Mouse (Mus musculus) heart, postnatal 0 days (tissue): ENCODE measurements around the gene Phf10. TPM values are rescaled to one million over a fixed set of nuclear protein-coding genes. Genes with fewer than 3 reads are reported as not detected.
"Not testable (repeated sequence)": the region's sequence is repeated elsewhere in the genome, so short reads cannot be mapped to it uniquely, and the experiment has no call there.

Experiments
- ATAC-seq: fragments of 200-750 bp; cut with Nextera tagmentation; 2 replicates; pipeline ENCODE4 v1.8.0; 2017; ENCODE audit warnings: low read depth, moderate number of reproducible peaks, moderate library complexity; ENCODE audit not compliant: insufficient read depth
- DNase-seq: peaks from one replicate; pipeline ENCODE4 v3.0.0-alpha.2; 2016; ENCODE audit warnings: low spot score
- H3K27ac ChIP-seq: fragments of 300-500 bp; sonication (generic); 2 replicates; pipeline ENCODE4 v1.5.1; 2014; ENCODE audit warnings: low read depth, mild to moderate bottlenecking
- H3K27me3 ChIP-seq: fragments of 300-500 bp; sonication (generic); 2 replicates; pipeline ENCODE4 v1.6.1; 2014; ENCODE audit warnings: low read length, mixed read lengths; ENCODE audit not compliant: control insufficient read depth, insufficient read depth
- H3K36me3 ChIP-seq: fragments of 300-500 bp; sonication (generic); replicated peaks from 2 replicates; pipeline ENCODE4 v1.6.1; 2014; ENCODE audit warnings: low read length, mixed read lengths; ENCODE audit not compliant: control insufficient read depth, insufficient read depth
- H3K4me1 ChIP-seq: fragments of 300-500 bp; sonication (generic); 2 replicates; pipeline ENCODE4 v1.6.1; 2014; ENCODE audit warnings: antibody characterized with exemption; ENCODE audit not compliant: control insufficient read depth, insufficient read depth
- H3K4me2 ChIP-seq: fragments of 300-500 bp; sonication (generic); 2 replicates; pipeline ENCODE4 v1.6.1; 2014; ENCODE audit warnings: low read depth, mild to moderate bottlenecking, low read length, moderate library complexity
- H3K4me3 ChIP-seq: fragments of 300-500 bp; sonication (generic); 2 replicates; pipeline ENCODE4 v1.5.1; 2014; ENCODE audit warnings: low read depth, low read length
- H3K9ac ChIP-seq: fragments of 300-500 bp; sonication (generic); replicated peaks from 2 replicates; pipeline ENCODE4 v1.6.1; 2014; ENCODE audit warnings: low read depth, low read length, mixed read lengths
- H3K9me3 ChIP-seq: fragments of 300-500 bp; sonication (generic); replicated peaks from 2 replicates; pipeline ENCODE4 v1.6.1; 2016; ENCODE audit warnings: low read length; ENCODE audit not compliant: control insufficient read depth
- CTCF ChIP-seq: IDR thresholded peaks from 2 replicates; pipeline ENCODE4 v1.5.1; 2016; ENCODE audit warnings: antibody characterized with exemption, control low read depth, low read depth
- EP300 ChIP-seq: IDR thresholded peaks from 2 replicates; pipeline ENCODE4 v1.6.1; 2016; ENCODE audit warnings: antibody characterized with exemption, low read depth
- WGBS: fragments of 180-500 bp; shearing (Covaris S2); extraction: QIAGEN DNeasy Blood & Tissue Kit; methylation state at CpG from one replicate; pipeline ENCODE4 v1.1.7; 2014; 5-methylcytosine and 5-hydroxymethylcytosine counted together
- polyA plus RNA-seq: library from polyadenylated mRNA; unstranded; fragments of >200 nt; fragmentation: Nextera tagmentation; extraction: Ambion mirVana; gene quantifications from 2 replicates; pipeline ENCODE4 v1.2.1, GENCODE M21; 2015
- total RNA-seq: library from RNA; depleted of rRNA; stranded (reverse); fragments of >200 nt; gene quantifications from 2 replicates; pipeline ENCODE4 v1.2.3, GENCODE M21; 2014; ENCODE audit warnings: low replicate concordance

Phf10 gene
- total and polyA plus RNA-seq, 2 experiments from 2014 or later, result 18.2 to 41.0 TPM

DNA sequence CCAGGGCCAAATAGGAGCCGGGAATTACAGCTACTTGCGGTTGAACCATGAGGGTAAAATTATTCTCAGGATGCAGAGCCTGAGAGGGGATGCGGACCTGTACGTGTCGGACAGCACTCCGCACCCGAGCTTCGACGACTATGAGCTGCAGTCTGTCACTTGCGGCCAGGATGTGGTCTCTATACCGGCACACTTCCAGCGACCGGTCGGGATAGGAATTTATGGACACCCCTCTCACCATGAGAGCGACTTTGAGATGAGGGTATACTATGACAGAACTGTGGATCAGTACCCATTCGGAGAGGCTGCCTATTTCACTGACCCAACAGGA, 17.4 kb downstream of the Phf10 start:
- Histone ChIP-seq H3K4me2 (peak overlapping the region; percentile 90), H3K27me3 (no peaks in the 10 kb centered on the region), H3K36me3 (peaks cover 19% of the 10 kb centered on the region), H3K9me3 (no peaks in the 10 kb centered on the region), H3K4me1 (peaks cover 7% of the 10 kb centered on the region), H3K4me3 (peak overlapping the region; percentile 85), H3K27ac (peak overlapping the region; percentile 70; the same call in 1 of the 2 replicates), H3K9ac (peak overlapping the region; percentile 82)
- ATAC-seq (no peak), DNase-seq (no peak)
- no peak for TF ChIP-seq CTCF
- TF ChIP-seq EP300, result no peak
- 10% methylated on average over 16 of the region's 16 CpGs for WGBS

DNA sequence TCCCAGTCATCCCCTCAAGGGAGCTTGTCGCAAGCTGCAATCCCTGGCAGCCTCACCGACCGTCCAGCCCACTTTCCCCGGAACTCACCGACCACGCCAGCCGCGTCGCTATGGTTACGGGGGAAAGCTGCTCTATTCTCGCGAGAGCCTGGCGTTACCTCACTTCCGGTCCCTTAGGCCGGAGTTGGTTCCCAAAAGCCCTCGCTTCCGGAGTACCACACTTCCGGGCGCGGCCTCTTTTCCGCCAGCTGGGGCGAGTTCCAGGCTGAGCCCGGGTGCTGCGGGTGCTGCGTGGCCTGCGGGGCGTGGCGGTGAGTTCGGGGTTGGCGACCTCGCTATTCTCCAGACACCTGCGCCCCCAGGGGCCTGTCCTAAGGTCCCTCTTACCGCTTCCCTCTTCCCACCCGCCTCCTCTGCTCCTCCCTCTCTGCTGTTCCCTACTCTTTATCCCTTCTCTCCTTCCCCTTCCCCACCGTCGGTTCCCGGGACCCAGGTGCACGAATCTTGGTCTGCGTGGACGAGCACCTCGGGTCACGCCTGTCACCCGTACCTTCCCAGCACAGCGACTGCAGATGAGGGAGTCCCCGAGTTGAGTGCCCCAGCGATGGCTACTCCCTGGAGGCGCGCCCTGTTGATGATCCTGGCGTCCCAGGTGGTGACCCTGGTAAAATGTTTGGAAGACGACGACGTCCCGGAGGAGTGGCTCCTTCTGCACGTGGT, 17.9 kb downstream of the Phf10 start, which contains the start of the genes Wdr27 and 1600012H06Rik:
Wdr27 (minus strand) TSS at position 150 of the 720 bp plus-strand sequence.
1600012H06Rik (plus strand) TSS at position 176 of the 720 bp plus-strand sequence.
- H3K27ac ChIP-seq, result peak within 1 kb of the TSS; percentile 70
- H3K27me3 ChIP-seq, result no peaks in the 10 kb centered on the region
- peak within 1 kb of the TSS; percentile 90 for H3K4me2 ChIP-seq
- peaks cover 7% of the 10 kb centered on the region for H3K4me1 ChIP-seq
- DNase-seq (peak; percentile 96), ATAC-seq (peak; percentile 98)
- TF ChIP-seq CTCF (no peak), EP300 (peak; percentile 98)
- H3K9me3 ChIP-seq, result no peaks in the 10 kb centered on the region
- under 1% methylated on average over 54 of the region's 54 CpGs for WGBS
- H3K4me3 ChIP-seq, result peak within 1 kb of the TSS; percentile 85
- peak within 1 kb of the TSS; percentile 82 for H3K9ac ChIP-seq
- peaks cover 13% of the 10 kb centered on the region for H3K36me3 ChIP-seq

DNA sequence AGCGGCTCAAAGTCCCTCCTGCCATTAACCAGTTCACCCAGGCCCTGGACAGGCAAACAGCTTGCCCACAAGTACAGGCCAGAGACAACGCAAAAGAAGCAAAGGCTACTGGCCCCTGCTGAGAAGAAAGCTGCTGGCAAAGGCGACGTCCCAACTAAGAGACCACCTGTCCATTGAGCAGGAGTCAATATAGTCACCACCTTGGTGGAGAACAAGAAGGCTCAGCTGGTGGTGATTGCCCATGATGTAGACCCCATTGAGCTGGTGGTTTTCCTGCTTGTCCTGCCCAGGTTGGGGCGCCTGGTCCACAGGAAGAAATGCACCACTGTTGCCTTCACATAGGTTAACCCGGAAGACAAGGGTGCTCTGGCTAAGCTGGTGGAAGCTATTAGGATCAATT, 18.9 kb downstream of the Phf10 start:
- Histone ChIP-seq H3K4me2 (peak overlapping the region; percentile 90), H3K4me3 (peak overlapping the region; percentile 85), H3K36me3 (peaks cover 10% of the 10 kb centered on the region), H3K9ac (peak overlapping the region; percentile 82; the same call in 1 of the 2 replicates)
- ATAC-seq, H3K4me1 ChIP-seq, H3K9me3 ChIP-seq, DNase-seq, H3K27ac ChIP-seq, H3K27me3 ChIP-seq: not testable (repeated sequence)
- WGBS, result 66% methylated on average over 6 of the region's 6 CpGs

DNA sequence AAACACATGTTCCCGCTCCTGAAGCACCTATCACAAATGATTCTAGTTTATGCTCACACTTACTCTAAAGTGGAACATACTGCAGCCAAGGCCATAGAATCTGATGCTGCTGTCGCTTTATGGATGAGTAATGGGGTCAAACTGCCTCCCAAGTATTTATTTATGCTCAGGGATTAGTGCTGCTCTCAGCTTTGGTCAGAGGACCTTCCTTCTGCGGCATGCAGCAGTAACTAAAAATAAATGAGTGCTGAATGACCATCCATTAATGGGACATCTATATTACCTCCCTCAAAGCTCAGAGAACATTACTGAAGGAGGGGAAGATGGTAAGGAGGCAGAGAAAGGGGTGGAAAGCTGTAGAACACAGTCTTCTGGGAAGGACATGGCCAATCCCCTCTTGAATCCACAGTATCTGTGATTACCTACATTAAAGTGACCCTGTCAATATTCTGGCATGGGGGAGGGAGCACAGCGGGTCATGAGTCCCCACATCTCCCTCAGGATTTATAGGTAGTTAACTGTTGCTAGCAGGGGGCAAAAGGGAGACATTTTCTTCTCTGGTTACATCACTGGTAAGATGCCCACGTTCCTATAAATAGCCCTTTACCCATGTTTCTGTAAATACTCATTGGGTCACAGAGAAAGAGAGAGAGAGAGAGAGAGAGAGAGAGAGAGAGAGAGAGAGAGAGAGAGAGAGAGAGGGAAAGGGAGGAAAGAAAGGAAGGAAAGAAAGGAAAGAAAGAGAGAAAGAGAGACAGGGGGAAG, 25.1 kb downstream of the Phf10 start:
- no peaks in the 10 kb centered on the region for H3K9me3 ChIP-seq
- H3K4me1 ChIP-seq, result peaks cover 4% of the 10 kb centered on the region; the same call in 1 of the 2 replicates
- no peak overlapping the region for H3K9ac ChIP-seq
- no peak overlapping the region for H3K4me2 ChIP-seq
- WGBS, result 58% methylated on average over 5 of the region's 5 CpGs
- no peak for DNase-seq
- no peak; the same call in 1 of the 2 replicates for ATAC-seq
- no peak overlapping the region for H3K4me3 ChIP-seq
- H3K27me3 ChIP-seq, result no peaks in the 10 kb centered on the region
- H3K27ac ChIP-seq, result 0 out of 2 replicates have a peak overlapping the region, but pooled peaks have one; percentile 6
- H3K36me3 ChIP-seq, result no peaks in the 10 kb centered on the region
- no peak for TF ChIP-seq CTCF
- no peak for TF ChIP-seq EP300

DNA sequence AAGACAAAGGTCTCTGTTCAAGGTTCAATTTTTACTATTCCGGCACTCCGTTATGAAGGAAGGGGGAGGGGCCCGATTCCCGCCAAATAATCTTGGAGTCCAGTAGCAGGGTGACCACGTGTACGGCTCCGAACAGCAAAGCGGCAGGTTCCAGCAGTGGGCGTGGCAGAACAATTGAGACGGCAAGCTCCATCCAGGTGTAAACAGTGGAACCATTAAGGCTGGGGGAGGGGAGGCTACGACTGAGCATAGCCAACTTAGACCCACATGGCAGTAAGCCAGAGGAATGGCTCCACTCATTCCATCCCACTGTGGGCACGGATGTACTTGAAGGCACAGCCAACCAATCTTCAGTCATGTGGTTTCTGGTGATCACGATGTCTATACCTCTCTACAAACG, 25.8 kb downstream of the Phf10 start:
- not testable (repeated sequence) for DNase-seq

More for the DNA sequence above, 25.8 kb downstream of the Phf10 start:
- 75% methylated on average over 12 of the region's 14 CpGs for WGBS
- not testable (repeated sequence) for H3K27ac ChIP-seq, H3K4me1 ChIP-seq, ATAC-seq, H3K9me3 ChIP-seq, H3K36me3 ChIP-seq, H3K9ac ChIP-seq, H3K27me3 ChIP-seq, H3K4me2 ChIP-seq, H3K4me3 ChIP-seq
